Mouse (Mus musculus) heart, postnatal 0 days (tissue): ENCODE measurements around the gene Smim5. TPM values are rescaled to one million over a fixed set of nuclear protein-coding genes. Genes with fewer than 3 reads are reported as not detected.
A peak's percentile ranks its signal among the peaks of the same experiment; 100 is the strongest.

Source experiments
- ATAC-seq: fragments of 200-750 bp; cut with Nextera tagmentation; 2 replicates; pipeline ENCODE4 v1.8.0; 2017; ENCODE audit warnings: low read depth, moderate number of reproducible peaks, moderate library complexity; ENCODE audit not compliant: insufficient read depth
- DNase-seq: peaks from one replicate; pipeline ENCODE4 v3.0.0-alpha.2; 2016; ENCODE audit warnings: low spot score
- H3K27ac ChIP-seq: fragments of 300-500 bp; sonication (generic); 2 replicates; pipeline ENCODE4 v1.5.1; 2014; ENCODE audit warnings: low read depth, mild to moderate bottlenecking
- H3K27me3 ChIP-seq: fragments of 300-500 bp; sonication (generic); 2 replicates; pipeline ENCODE4 v1.6.1; 2014; ENCODE audit warnings: low read length, mixed read lengths; ENCODE audit not compliant: control insufficient read depth, insufficient read depth
- H3K36me3 ChIP-seq: fragments of 300-500 bp; sonication (generic); replicated peaks from 2 replicates; pipeline ENCODE4 v1.6.1; 2014; ENCODE audit warnings: low read length, mixed read lengths; ENCODE audit not compliant: control insufficient read depth, insufficient read depth
- H3K4me1 ChIP-seq: fragments of 300-500 bp; sonication (generic); 2 replicates; pipeline ENCODE4 v1.6.1; 2014; ENCODE audit warnings: antibody characterized with exemption; ENCODE audit not compliant: control insufficient read depth, insufficient read depth
- H3K4me2 ChIP-seq: fragments of 300-500 bp; sonication (generic); 2 replicates; pipeline ENCODE4 v1.6.1; 2014; ENCODE audit warnings: low read depth, mild to moderate bottlenecking, low read length, moderate library complexity
- H3K4me3 ChIP-seq: fragments of 300-500 bp; sonication (generic); 2 replicates; pipeline ENCODE4 v1.5.1; 2014; ENCODE audit warnings: low read depth, low read length
- H3K9ac ChIP-seq: fragments of 300-500 bp; sonication (generic); replicated peaks from 2 replicates; pipeline ENCODE4 v1.6.1; 2014; ENCODE audit warnings: low read depth, low read length, mixed read lengths
- H3K9me3 ChIP-seq: fragments of 300-500 bp; sonication (generic); replicated peaks from 2 replicates; pipeline ENCODE4 v1.6.1; 2016; ENCODE audit warnings: low read length; ENCODE audit not compliant: control insufficient read depth
- CTCF ChIP-seq: IDR thresholded peaks from 2 replicates; pipeline ENCODE4 v1.5.1; 2016; ENCODE audit warnings: antibody characterized with exemption, control low read depth, low read depth
- EP300 ChIP-seq: IDR thresholded peaks from 2 replicates; pipeline ENCODE4 v1.6.1; 2016; ENCODE audit warnings: antibody characterized with exemption, low read depth
- WGBS: fragments of 180-500 bp; shearing (Covaris S2); extraction: QIAGEN DNeasy Blood & Tissue Kit; methylation state at CpG from one replicate; pipeline ENCODE4 v1.1.7; 2014; 5-methylcytosine and 5-hydroxymethylcytosine counted together
- polyA plus RNA-seq: library from polyadenylated mRNA; unstranded; fragments of >200 nt; fragmentation: Nextera tagmentation; extraction: Ambion mirVana; gene quantifications from 2 replicates; pipeline ENCODE4 v1.2.1, GENCODE M21; 2015
- total RNA-seq: library from RNA; depleted of rRNA; stranded (reverse); fragments of >200 nt; gene quantifications from 2 replicates; pipeline ENCODE4 v1.2.3, GENCODE M21; 2014; ENCODE audit warnings: low replicate concordance

The Smim5 gene
- total and polyA plus RNA-seq, 2 experiments from 2014 or later: 79.3 to 83.0 TPM

GRCm38 (mm10) chr11:115876438-115876837 lies 23.3 kb upstream of the Smim5 start:
- Histone ChIP-seq H3K9ac (no peak overlapping the region), H3K4me1 (0 out of 2 replicates have a peak, but pooled peaks cover 6% of the 10 kb centered on the region), H3K36me3 (no peaks in the 10 kb centered on the region), H3K4me3 (no peak overlapping the region), H3K9me3 (no peaks in the 10 kb centered on the region), H3K27ac (no peak overlapping the region), H3K27me3 (no peaks in the 10 kb centered on the region), H3K4me2 (no peak overlapping the region)
- no peak for TF ChIP-seq CTCF
- TF ChIP-seq EP300: no peak
- DNase-seq (no peak), ATAC-seq (no peak)
- WGBS: 86% methylated on average over 5 of the region's 5 CpGs

GRCm38 (mm10) chr11:115877174-115877755 lies 22.5 kb upstream of the Smim5 start:
- Histone ChIP-seq H3K36me3 (no peaks in the 10 kb centered on the region), H3K4me3 (no peak overlapping the region), H3K4me1 (0 out of 2 replicates have a peak, but pooled peaks cover 1% of the 10 kb centered on the region), H3K9ac (no peak overlapping the region), H3K27me3 (no peaks in the 10 kb centered on the region), H3K27ac (no peak overlapping the region), H3K9me3 (no peaks in the 10 kb centered on the region), H3K4me2 (no peak overlapping the region)
- WGBS: 57% methylated on average over 6 of the region's 6 CpGs
- no peak for TF ChIP-seq EP300
- no peak for TF ChIP-seq CTCF
- ATAC-seq (no peak), DNase-seq (no peak)

- TF ChIP-seq EP300 (no peak), CTCF (no peak)
- DNase-seq: no peak
These were observed 21.7 kb upstream of the Smim5 start for GRCm38 (mm10) chr11:115878071-115878470.

GRCm38 (mm10) chr11:115881002-115881401 lies 18.8 kb upstream of the Smim5 start:
- Histone ChIP-seq H3K9ac (no peak overlapping the region), H3K4me2 (no peak overlapping the region)
- WGBS: 31% methylated on average over 5 of the region's 5 CpGs

More at GRCm38 (mm10) chr11:115878071-115878470, 21.7 kb upstream of the Smim5 start:
- Histone ChIP-seq H3K36me3 (no peaks in the 10 kb centered on the region), H3K9ac (no peak overlapping the region), H3K27me3 (peaks cover 4% of the 10 kb centered on the region; the same call in 1 of the 2 replicates), H3K27ac (no peak overlapping the region), H3K4me3 (no peak overlapping the region), H3K4me2 (no peak overlapping the region), H3K4me1 (no peaks in the 10 kb centered on the region), H3K9me3 (no peaks in the 10 kb centered on the region)
- no peak for ATAC-seq
- WGBS: 79% methylated on average over 8 of the region's 8 CpGs

GRCm38 (mm10) chr11:115883251-115883650 lies 16.5 kb upstream of the Smim5 start:
- TF ChIP-seq EP300 (no peak), CTCF (no peak)
- H3K27me3 ChIP-seq: peaks cover 11% of the 10 kb centered on the region; the same call in 1 of the 2 replicates
- H3K9ac ChIP-seq: no peak overlapping the region
- H3K4me3 ChIP-seq: no peak overlapping the region
- 19% methylated on average over 13 of the region's 17 CpGs for WGBS
- ATAC-seq (no peak), DNase-seq (no peak)
- H3K36me3 ChIP-seq: no peaks in the 10 kb centered on the region
- no peaks in the 10 kb centered on the region for H3K9me3 ChIP-seq
- no peak overlapping the region for H3K27ac ChIP-seq
- H3K4me1 ChIP-seq: 0 out of 2 replicates have a peak, but pooled peaks cover 4% of the 10 kb centered on the region
- H3K4me2 ChIP-seq: no peak overlapping the region

More at GRCm38 (mm10) chr11:115881002-115881401, 18.8 kb upstream of the Smim5 start:
- H3K9me3 ChIP-seq: no peaks in the 10 kb centered on the region
- peaks cover 11% of the 10 kb centered on the region; the same call in 1 of the 2 replicates for H3K27me3 ChIP-seq
- no peak for DNase-seq
- H3K27ac ChIP-seq: no peak overlapping the region
- no peak overlapping the region for H3K4me3 ChIP-seq
- no peak for ATAC-seq
- TF ChIP-seq CTCF (peak; percentile 55), EP300 (no peak)
- no peaks in the 10 kb centered on the region for H3K36me3 ChIP-seq
- H3K4me1 ChIP-seq: no peaks in the 10 kb centered on the region

DNA sequence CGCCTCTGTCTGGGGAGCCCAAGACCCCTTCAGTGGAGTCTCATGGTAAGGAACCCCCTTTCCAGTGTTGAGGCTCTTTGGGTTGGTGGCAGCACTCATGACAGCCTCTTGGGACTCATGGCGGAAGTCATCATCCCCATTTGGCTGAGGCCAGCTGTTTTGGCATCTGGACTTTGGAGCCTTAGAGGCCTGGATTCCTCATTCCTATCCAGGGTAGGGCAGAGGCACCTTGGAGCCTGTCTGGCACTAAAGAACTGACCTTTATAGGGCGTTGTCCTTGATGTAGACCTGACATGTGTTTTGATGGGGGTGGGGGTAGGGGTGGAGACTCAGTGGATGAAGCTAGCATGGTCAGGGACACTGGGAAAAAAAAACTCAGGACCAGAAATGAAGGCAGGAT lies 15.4 kb upstream of the Smim5 start:
- TF ChIP-seq CTCF (no peak), EP300 (no peak)

More for the DNA sequence above, 15.4 kb upstream of the Smim5 start:
- Histone ChIP-seq H3K9me3 (no peaks in the 10 kb centered on the region), H3K4me2 (no peak overlapping the region), H3K36me3 (no peaks in the 10 kb centered on the region), H3K27me3 (peaks cover 11% of the 10 kb centered on the region; the same call in 1 of the 2 replicates), H3K9ac (no peak overlapping the region), H3K27ac (no peak overlapping the region), H3K4me1 (0 out of 2 replicates have a peak, but pooled peaks cover 4% of the 10 kb centered on the region), H3K4me3 (no peak overlapping the region)
- no peak for DNase-seq
- no peak for ATAC-seq
- WGBS: 90% methylated on average over 3 of the region's 3 CpGs
